Mouse (Mus musculus) midbrain, embryonic 12.5 days (tissue): ENCODE data around the gene Igsf3. TPM values are rescaled to one million over a fixed set of nuclear protein-coding genes. Genes with fewer than 3 reads are reported as not detected.

Experiments
- ATAC-seq: fragments of 200-750 bp; cut with Nextera tagmentation; 2 replicates; pipeline ENCODE4 v1.8.0; 2017; ENCODE audit warnings: low read depth, moderate TSS enrichment, moderate library complexity; ENCODE audit not compliant: low FRiP score
- H3K27ac ChIP-seq: fragments of 300-500 bp; sonication (generic); replicated peaks from 2 replicates; pipeline ENCODE4 v1.5.1; 2016; ENCODE audit warnings: mild to moderate bottlenecking
- H3K27me3 ChIP-seq: fragments of 300-500 bp; sonication (generic); 2 replicates; pipeline ENCODE4 v1.6.1; 2016; ENCODE audit warnings: mild to moderate bottlenecking
- H3K36me3 ChIP-seq: fragments of 300-500 bp; sonication (generic); 2 replicates; pipeline ENCODE4 v1.6.1; 2016
- H3K4me1 ChIP-seq: fragments of 300-500 bp; sonication (generic); 2 replicates; pipeline ENCODE4 v1.6.1; 2016
- H3K4me2 ChIP-seq: fragments of 300-500 bp; sonication (generic); replicated peaks from 2 replicates; pipeline ENCODE4 v1.6.1; 2016; ENCODE audit warnings: mild to moderate bottlenecking, moderate library complexity
- H3K4me3 ChIP-seq: fragments of 300-500 bp; sonication (generic); 2 replicates; pipeline ENCODE4 v1.5.1; 2016; ENCODE audit warnings: mild to moderate bottlenecking
- H3K9ac ChIP-seq: fragments of 300-500 bp; sonication (generic); replicated peaks from 2 replicates; pipeline ENCODE4 v1.6.1; 2016; ENCODE audit warnings: mild to moderate bottlenecking, moderate library complexity
- H3K9me3 ChIP-seq: fragments of 300-500 bp; sonication (generic); 2 replicates; pipeline ENCODE4 v1.6.1; 2016; ENCODE audit warnings: mild to moderate bottlenecking
- WGBS: fragments of 180-500 bp; shearing (Covaris S2); methylation state at CpG from one replicate; pipeline ENCODE4 v1.1.7; 2016; 5-methylcytosine and 5-hydroxymethylcytosine counted together
- polyA plus RNA-seq: library from polyadenylated mRNA; unstranded; fragments of >200 nt; fragmentation: Nextera tagmentation; extraction: Ambion mirVana; gene quantifications from 2 replicates; pipeline ENCODE4 v1.2.1, GENCODE M21; 2016

The Igsf3 gene
- polyA plus RNA-seq = 46.1 and 53.1 TPM in 2 replicates

GRCm38 (mm10) chr3:101376538-101377247, at the start of gene Igsf3:
Gene Igsf3 (plus strand): TSS chr3:101377083.
- WGBS = 6% methylated on average over 25 of the region's 56 CpGs
- Histone ChIP-seq H3K27me3 (peaks cover 10% of the 10 kb centered on the region; the same call in 1 of the 2 replicates), H3K4me2 (peak within 1 kb of the TSS; percentile 93), H3K9me3 (no peaks in the 10 kb centered on the region), H3K27ac (peak within 1 kb of the TSS; percentile 81), H3K9ac (peak within 1 kb of the TSS; percentile 90), H3K4me1 (peaks cover 39% of the 10 kb centered on the region), H3K36me3 (no peaks in the 10 kb centered on the region), H3K4me3 (peak within 1 kb of the TSS; percentile 86)
- ATAC-seq = peak; percentile 86

GRCm38 (mm10) chr3:101327248-101327647, 49.6 kb upstream of the Igsf3 start:
- Histone ChIP-seq H3K9me3 (0 out of 2 replicates have a peak, but pooled peaks cover 5% of the 10 kb centered on the region), H3K4me1 (no peaks in the 10 kb centered on the region), H3K27ac (no peak overlapping the region), H3K27me3 (no peaks in the 10 kb centered on the region), H3K4me2 (no peak overlapping the region), H3K36me3 (no peaks in the 10 kb centered on the region), H3K4me3 (no peak overlapping the region), H3K9ac (no peak overlapping the region)
- WGBS = 42% methylated on average over 2 of the region's 2 CpGs
- ATAC-seq = no peak

- Histone ChIP-seq H3K36me3 (no peaks in the 10 kb centered on the region), H3K4me3 (no peak overlapping the region), H3K9ac (no peak overlapping the region), H3K4me1 (no peaks in the 10 kb centered on the region), H3K27ac (no peak overlapping the region), H3K4me2 (no peak overlapping the region), H3K27me3 (no peaks in the 10 kb centered on the region), H3K9me3 (0 out of 2 replicates have a peak, but pooled peaks cover 5% of the 10 kb centered on the region)
- ATAC-seq = no peak
- 86% methylated on average over 7 of the region's 7 CpGs for WGBS
These were observed 48.3 kb upstream of the Igsf3 start for GRCm38 (mm10) chr3:101328617-101329016.

GRCm38 (mm10) chr3:101343199-101343924, 33.5 kb upstream of the Igsf3 start:
- Histone ChIP-seq H3K27me3 (0 out of 2 replicates have a peak, but pooled peaks cover 4% of the 10 kb centered on the region), H3K4me3 (no peak overlapping the region), H3K27ac (0 out of 2 replicates have a peak overlapping the region, but pooled peaks have one; percentile 35), H3K9ac (no peak overlapping the region), H3K36me3 (no peaks in the 10 kb centered on the region), H3K9me3 (0 out of 2 replicates have a peak, but pooled peaks cover 5% of the 10 kb centered on the region), H3K4me2 (no peak overlapping the region), H3K4me1 (peaks cover 9% of the 10 kb centered on the region; the same call in 1 of the 2 replicates)
- ATAC-seq = no peak
- 88% methylated on average over 9 of the region's 9 CpGs for whole genome bisulfite sequencing

GRCm38 (mm10) chr3:101344246-101344645, 32.6 kb upstream of the Igsf3 start:
- no peak overlapping the region for H3K27ac ChIP-seq
- ATAC-seq = no peak
- H3K36me3 ChIP-seq = no peaks in the 10 kb centered on the region
- H3K4me2 ChIP-seq = no peak overlapping the region
- H3K4me3 ChIP-seq = no peak overlapping the region
- 82% methylated on average over 3 of the region's 3 CpGs for WGBS
- no peak overlapping the region for H3K9ac ChIP-seq
- H3K27me3 ChIP-seq = 0 out of 2 replicates have a peak, but pooled peaks cover 4% of the 10 kb centered on the region
- peaks cover 16% of the 10 kb centered on the region; the same call in 1 of the 2 replicates for H3K4me1 ChIP-seq
- H3K9me3 ChIP-seq = 0 out of 2 replicates have a peak, but pooled peaks cover 5% of the 10 kb centered on the region

GRCm38 (mm10) chr3:101345299-101345698, 31.6 kb upstream of the Igsf3 start:
- Histone ChIP-seq H3K4me1 (peaks cover 26% of the 10 kb centered on the region), H3K27me3 (0 out of 2 replicates have a peak, but pooled peaks cover 4% of the 10 kb centered on the region), H3K9ac (no peak overlapping the region), H3K9me3 (0 out of 2 replicates have a peak, but pooled peaks cover 5% of the 10 kb centered on the region), H3K4me2 (no peak overlapping the region), H3K27ac (no peak overlapping the region), H3K4me3 (no peak overlapping the region), H3K36me3 (no peaks in the 10 kb centered on the region)
- no peak for ATAC-seq
- WGBS = 71% methylated on average over 6 of the region's 6 CpGs

- no peak overlapping the region for H3K9ac ChIP-seq
These were observed 30.1 kb upstream of the Igsf3 start for GRCm38 (mm10) chr3:101346806-101347205.

GRCm38 (mm10) chr3:101348501-101349161, 28.3 kb upstream of the Igsf3 start:
- Histone ChIP-seq H3K9me3 (0 out of 2 replicates have a peak, but pooled peaks cover 3% of the 10 kb centered on the region), H3K4me3 (no peak overlapping the region), H3K36me3 (no peaks in the 10 kb centered on the region), H3K4me2 (no peak overlapping the region), H3K27me3 (0 out of 2 replicates have a peak, but pooled peaks cover 4% of the 10 kb centered on the region), H3K4me1 (peaks cover 28% of the 10 kb centered on the region), H3K9ac (no peak overlapping the region), H3K27ac (no peak overlapping the region)
- 71% methylated on average over 9 of the region's 9 CpGs for WGBS
- ATAC-seq = no peak

More at GRCm38 (mm10) chr3:101346806-101347205, 30.1 kb upstream of the Igsf3 start:
- Histone ChIP-seq H3K27me3 (0 out of 2 replicates have a peak, but pooled peaks cover 4% of the 10 kb centered on the region), H3K4me3 (no peak overlapping the region), H3K27ac (no peak overlapping the region), H3K36me3 (no peaks in the 10 kb centered on the region), H3K4me2 (no peak overlapping the region), H3K9me3 (0 out of 2 replicates have a peak, but pooled peaks cover 5% of the 10 kb centered on the region), H3K4me1 (peaks cover 31% of the 10 kb centered on the region)
- no peak for ATAC-seq
- 69% methylated on average over 1 of the region's 1 CpGs for WGBS

- 50% methylated on average over 6 of the region's 6 CpGs for WGBS
- ATAC-seq = no peak
These were observed 27.2 kb upstream of the Igsf3 start for GRCm38 (mm10) chr3:101349542-101350307.

GRCm38 (mm10) chr3:101350406-101350805, 26.5 kb upstream of the Igsf3 start:
- no peak overlapping the region for H3K4me3 ChIP-seq
- ATAC-seq = no peak
- WGBS = 71% methylated on average over 4 of the region's 4 CpGs

More at GRCm38 (mm10) chr3:101349542-101350307, 27.2 kb upstream of the Igsf3 start:
- no peak overlapping the region for H3K4me2 ChIP-seq
- 0 out of 2 replicates have a peak, but pooled peaks cover 4% of the 10 kb centered on the region for H3K27me3 ChIP-seq
- no peak overlapping the region for H3K9ac ChIP-seq
- peaks cover 22% of the 10 kb centered on the region for H3K4me1 ChIP-seq
- H3K27ac ChIP-seq = peak overlapping the region; percentile 5; the same call in 1 of the 2 replicates
- H3K9me3 ChIP-seq = 0 out of 2 replicates have a peak, but pooled peaks cover 3% of the 10 kb centered on the region
- no peaks in the 10 kb centered on the region for H3K36me3 ChIP-seq
- H3K4me3 ChIP-seq = no peak overlapping the region

GRCm38 (mm10) chr3:101354490-101354889, 22.4 kb upstream of the Igsf3 start:
- no peak overlapping the region for H3K4me2 ChIP-seq
- H3K4me1 ChIP-seq = peaks cover 13% of the 10 kb centered on the region
- 0 out of 2 replicates have a peak, but pooled peaks cover 3% of the 10 kb centered on the region for H3K9me3 ChIP-seq
- H3K27me3 ChIP-seq = no peaks in the 10 kb centered on the region
- no peak overlapping the region for H3K9ac ChIP-seq
- no peak overlapping the region for H3K27ac ChIP-seq
- no peak for ATAC-seq
- no peaks in the 10 kb centered on the region for H3K36me3 ChIP-seq
- H3K4me3 ChIP-seq = no peak overlapping the region

More at GRCm38 (mm10) chr3:101350406-101350805, 26.5 kb upstream of the Igsf3 start:
- H3K9me3 ChIP-seq = 0 out of 2 replicates have a peak, but pooled peaks cover 3% of the 10 kb centered on the region
- no peak overlapping the region for H3K27ac ChIP-seq
- H3K27me3 ChIP-seq = 0 out of 2 replicates have a peak, but pooled peaks cover 4% of the 10 kb centered on the region
- H3K9ac ChIP-seq = no peak overlapping the region
- H3K4me2 ChIP-seq = no peak overlapping the region
- H3K36me3 ChIP-seq = no peaks in the 10 kb centered on the region
- peaks cover 22% of the 10 kb centered on the region for H3K4me1 ChIP-seq
